Mouse (Mus musculus): ENCODE results near the gene Flt3l.
"Not testable (repeated sequence)": the region's sequence is repeated elsewhere in the genome, so short reads cannot be mapped to it uniquely, and the experiment has no call there.

The Flt3l gene

DNA sequence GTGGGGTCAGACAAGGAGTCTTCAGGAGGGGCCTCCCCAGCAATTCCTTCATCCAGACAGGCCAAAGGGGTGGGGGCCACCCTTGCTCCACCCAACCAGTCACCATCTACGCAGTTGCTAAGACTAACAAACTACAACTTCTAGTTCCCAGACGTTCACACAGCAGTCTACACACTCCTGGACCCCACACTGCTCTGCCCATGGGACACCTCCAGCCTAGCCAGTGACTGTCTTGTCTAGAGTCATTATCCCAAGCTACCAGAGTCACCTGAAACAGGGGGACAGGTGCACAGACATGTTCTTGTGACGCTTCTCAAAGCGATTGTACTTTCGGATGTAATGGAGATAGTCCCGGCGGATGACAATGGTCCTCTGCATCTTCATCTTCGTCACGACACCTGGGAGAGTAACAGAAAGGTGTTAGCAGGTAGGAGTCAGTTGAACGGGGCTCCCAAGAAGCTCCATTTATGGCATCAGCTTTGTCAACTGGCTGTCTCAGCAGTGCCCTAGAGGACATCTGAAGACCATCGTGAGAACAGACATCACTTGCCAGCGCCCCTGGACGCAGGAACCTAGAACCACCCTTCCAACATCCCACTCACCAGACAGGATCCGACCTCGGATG lies 13.6 kb downstream of the Flt3l start:
- DNase-seq: no peak

DNA sequence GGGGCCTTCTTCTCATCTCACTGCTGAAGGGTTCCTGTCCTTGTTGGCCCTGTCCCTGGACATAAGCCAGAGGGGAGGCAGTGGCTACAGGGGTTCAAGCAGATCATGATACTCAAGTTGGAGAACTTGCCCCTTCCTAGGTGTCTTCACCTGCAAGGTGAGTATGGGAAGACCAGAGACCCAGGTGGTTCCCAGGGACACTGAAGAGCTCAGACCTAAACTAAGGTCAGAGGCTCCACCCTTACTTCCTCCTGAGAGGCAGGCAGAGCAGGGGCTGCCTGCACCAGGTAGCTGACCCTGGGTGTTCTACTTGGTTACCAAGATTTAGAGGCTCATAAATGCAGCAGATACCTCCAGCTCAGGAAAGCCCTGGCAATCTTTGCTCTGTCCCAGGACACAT lies 14.3 kb downstream of the Flt3l start:
- DNase-seq: no peak

DNA sequence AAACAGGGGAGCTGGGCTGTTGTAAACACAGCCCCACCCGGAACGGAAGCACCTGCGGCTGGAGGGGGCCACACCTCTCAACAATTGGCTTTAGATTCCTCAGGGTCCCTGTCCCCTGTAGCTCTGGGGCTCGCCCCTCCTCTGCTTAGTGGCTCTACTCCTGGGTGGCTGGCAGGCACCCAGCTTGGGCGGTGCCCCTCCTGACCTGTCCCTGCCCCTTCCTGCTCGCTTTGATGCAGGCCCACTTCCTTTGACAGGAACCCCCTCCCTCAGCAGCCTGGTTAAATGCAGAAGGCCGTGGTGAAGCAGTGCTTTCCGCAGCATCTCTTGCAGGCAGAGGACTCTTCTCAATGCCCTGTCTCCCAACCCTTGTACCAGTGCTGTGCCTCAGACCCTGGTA lies 14.8 kb downstream of the Flt3l start:
- DNase-seq: no peak

DNA sequence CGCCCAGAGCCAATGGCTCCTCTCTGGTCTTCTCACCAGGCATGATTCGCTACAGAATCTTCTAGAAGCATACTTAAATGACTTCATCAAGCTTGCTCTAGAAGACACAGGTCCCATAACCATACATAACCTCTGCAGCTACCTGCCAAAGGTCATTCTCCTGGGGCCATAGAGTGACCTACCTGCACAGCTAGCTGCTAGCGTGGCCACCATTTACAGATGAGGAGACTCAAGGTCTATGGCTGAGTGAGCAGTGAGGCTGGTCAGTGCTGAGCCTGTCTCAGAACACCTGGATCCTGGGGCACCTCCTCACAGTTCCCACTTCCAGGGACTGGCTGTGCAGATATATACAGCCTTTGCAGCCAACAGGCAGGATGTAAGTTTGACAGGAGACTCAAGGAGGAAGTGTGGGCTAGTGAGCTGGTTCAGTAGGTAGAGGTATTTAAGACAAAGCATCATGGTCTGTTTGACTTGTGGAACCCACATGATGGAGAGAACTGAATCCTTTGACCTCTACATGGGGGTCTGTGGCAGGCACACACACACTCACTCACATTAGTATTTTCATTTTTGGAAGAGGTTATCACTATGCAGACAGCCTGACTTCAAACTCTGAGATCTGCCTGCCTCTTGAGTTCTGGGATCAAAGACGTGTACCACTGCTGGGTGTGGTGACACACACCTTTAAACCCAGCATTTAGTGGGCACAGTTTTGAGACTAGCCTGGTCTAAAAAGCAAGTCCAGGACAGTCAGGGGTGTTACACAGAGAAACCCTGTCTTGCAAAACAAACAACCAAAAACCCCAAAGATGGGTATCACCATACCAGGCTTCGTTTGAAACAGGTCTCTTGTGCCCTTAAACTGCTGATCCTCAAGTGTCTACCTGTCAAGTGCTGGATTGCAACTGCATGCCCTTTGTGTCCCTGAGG lies 16.2 kb downstream of the Flt3l start:
- DNase-seq: no peak

DNA sequence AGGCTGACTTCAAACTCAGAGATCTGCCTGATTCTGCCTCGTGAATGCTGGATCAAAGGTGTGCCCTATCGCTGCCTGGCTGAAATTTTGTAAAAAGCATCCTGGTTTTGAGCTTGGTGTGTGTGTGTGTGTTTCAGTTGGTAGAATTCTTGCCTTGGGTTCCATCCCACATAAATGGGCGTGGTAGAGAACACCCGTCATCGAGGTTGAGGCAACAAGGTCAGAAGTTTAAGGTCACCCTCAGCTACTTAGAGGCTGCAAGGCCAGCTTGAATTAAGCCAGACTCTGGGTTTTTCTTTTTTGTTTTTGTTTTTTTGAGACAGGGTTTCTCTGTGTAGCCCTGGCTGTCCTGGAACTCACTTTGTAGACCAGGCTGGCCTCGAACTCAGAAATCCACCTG lies 17.9 kb downstream of the Flt3l start:
- no peak for DNase-seq

DNA sequence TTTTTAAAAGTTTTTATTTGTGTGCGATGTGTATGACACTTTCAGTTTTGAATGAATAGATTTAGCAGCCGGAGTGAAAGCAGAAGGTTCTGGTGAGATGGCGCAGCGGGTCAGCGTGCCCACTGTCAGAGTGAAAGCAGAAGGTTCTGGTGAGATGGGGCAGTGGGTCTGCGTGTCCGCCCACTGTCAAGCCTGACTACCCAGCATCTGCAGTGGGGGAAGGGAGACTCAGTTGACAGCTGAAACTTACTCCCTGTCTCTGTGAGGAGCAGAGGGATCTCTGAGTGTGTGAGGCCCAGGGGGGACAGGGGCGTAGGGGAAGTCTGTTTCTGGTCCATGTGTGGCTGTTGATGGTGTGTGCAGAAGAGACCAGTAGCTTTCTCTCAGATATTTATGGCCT lies 18.7 kb downstream of the Flt3l start:
- DNase-seq: no peak

DNA sequence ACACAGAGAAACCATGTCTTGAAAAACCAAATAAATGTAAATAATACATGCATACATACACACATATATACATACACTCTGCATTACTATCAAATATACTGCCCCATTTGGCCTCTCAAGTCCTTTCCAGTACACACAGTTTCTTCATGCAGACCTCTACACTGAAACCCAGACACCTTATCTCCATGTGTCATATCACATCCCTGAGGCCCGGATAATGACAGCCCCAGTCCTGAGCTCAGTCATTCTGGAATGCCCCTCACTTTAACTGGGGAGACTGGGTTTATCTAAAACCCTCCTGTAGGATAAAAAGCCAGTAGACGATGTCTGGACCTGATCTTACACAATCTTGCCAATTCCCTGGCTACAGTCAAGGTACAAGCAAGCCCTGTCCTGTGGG lies 22.8 kb downstream of the Flt3l start:
- no peak for DNase-seq

DNA sequence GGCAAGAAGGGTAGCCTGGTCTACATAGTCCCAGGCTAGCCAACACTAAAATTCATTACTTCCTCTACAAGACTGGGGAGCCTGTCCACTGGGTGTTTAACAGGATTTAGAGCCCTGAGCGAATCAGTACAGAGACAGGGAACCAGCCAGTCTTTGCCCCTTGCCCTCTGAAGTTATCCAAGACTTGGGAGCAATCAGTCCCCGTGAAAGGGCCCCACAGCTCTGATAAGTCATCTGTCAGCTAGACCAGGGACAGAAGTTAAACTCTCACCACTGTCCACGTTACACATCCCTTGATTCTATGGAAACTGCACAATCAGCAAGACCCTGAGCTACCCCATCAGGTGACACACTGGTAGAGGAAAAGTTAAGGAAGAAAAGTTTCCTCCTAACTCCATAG lies 23.7 kb downstream of the Flt3l start:
- no peak for DNase-seq

DNA sequence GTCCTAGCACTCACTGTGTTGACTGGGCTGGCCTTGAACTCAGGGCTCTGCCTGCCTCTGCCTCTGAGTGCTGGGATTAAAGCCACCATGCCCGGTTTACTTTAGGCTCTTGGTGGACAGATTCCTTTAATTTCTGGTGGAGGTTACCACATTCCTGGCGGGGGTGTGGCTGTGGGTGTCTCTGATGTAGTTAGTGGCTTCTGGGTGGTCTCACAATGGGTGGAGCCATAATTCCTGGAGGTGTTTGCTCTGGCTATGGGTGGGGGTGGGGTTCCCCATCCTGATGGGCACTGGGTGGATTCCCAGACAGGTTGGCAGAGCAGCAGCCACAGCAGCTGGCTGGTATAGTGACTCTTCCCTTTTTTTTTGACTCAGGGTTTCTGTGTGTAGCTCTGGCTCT lies 24.3 kb downstream of the Flt3l start:
- DNase-seq: no peak

DNA sequence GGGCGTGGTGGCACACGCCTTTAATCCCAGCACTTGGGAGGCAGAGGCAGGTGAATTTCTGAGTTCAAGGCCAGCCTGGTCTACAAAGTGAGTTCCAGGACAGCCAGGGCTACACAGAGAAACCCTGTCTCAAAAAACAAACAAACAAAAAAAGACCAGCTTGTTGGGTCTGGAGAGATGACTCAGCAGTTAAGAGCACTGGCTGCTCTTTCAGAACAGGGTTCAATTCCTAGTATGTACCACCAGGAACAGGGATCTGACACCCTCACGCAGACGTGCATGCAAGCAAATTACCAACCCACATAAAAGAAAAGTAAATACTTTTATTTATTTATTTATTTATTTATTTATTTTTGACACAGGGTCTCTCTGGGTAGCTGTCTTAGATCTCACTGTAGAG lies 26.1 kb downstream of the Flt3l start:
- DNase-seq: not testable (repeated sequence)

DNA sequence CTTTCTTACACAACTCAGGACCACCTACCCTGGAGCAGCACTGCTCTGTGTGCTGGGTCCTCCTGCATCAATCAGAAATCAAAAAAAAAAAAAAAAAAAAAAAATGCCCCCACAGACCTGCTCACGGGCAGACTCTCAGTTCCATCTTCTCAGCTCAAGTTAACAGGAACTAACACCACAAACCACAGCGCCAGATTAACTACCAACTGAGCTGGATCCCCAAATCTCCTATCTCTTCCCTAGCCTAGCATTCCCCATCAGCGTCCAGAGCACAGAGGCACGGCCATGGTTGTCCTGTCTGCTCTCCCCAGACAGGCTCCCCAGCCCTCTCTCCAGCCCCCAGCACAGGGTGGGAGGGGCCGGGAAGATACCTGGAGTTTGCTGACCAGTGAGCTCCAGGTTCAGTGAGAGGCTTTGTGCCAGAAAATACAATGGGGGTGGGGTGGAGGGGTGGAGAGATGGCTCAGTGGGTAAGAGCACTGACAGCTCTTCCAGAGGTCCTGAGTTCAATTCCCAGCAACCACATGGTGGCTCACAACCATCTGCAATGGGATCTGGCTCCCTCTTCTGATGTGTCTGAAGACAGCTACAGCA lies 29.1 kb downstream of the Flt3l start:
- DNase-seq: no peak

DNA sequence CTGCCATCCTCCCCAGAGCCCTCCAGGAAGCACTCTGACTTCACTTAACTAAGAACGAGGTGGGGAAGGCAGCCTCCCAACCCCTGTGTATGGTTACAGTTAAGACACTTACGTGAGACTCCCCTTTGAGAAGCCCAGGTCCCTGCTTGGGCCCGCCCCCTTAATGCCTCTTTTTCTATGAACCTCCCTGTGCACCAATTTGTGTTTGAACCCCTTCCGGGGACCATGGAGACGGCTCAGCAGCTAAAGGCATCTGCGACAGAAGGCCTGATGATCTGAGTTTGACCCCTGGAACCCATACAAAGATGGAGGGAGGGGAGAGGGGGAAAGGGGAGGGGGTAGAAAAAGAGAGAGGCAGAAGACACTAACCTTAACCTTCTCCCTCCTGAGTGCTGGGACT lies 29.8 kb downstream of the Flt3l start:
- no peak for DNase-seq

DNA sequence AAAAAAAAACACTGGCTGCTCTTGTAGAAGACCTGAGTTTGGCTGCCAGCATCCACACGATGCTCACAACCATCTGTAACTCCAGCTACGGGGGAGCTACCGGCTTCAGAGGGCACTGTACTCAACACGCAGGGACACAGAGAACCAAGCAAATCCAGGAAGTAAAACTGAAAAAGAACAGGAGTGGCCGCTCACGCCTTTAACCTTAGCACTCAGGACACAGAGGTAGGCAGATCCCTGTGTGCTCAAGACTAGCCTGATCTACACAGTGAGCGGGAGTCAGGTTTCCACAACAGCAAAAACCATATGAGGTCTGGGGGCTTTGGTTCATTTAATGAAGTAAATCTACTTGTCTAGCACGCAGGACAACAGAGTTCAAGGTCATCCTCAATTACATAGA lies 30.7 kb downstream of the Flt3l start:
- no peak for DNase-seq

DNA sequence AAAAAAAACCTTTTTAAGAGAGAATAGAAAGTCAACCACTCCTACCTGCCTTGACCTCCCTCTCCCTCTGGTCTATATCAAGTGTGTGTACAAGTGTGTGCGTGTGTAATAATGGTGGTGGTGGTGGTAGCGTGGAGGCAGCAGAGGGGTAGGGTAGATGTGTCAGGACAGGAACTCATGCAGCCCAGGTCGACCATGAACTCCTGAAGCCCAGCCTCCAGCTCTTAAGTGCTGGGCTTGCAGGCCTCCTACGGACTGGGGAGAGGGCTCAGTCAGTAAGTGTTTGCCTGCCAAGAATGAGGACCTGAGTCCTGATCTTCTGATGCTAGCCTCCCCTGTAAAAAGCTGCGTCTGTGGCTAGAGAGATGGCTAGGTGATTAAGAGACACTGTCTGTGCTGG lies 31.3 kb downstream of the Flt3l start:
- DNase-seq: no peak

DNA sequence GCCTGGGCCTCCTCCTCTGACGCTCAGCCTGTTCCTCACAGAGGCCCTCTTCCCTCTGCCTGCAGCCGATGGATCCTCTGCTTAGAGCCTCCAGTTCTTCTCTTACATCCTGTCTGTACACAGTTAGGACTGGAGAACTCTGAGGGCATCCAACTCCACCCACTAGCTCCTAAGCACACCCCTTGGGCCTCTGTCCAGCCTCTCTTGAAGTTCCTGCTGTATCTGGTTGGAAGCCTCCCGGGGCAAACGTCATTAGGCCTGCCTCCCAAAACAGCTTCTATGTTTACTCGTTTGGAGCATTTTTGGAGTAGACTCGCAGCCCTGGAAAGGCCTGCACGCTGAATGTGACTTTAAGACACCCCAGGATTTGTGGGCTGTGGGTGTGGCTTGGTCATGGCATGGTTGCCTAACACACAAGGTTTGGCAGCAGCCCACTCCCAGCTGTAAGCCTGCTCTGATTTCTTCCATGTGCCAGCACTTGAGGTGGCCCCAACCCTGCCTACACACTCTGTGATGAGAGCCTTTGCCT lies 32.5 kb downstream of the Flt3l start, which contains the start of gene Fcgrt:
Fcgrt (minus strand) TSS at position 200 of the 529 bp plus-strand sequence.
- DNase-seq: peak; percentile 96 to 98

DNA sequence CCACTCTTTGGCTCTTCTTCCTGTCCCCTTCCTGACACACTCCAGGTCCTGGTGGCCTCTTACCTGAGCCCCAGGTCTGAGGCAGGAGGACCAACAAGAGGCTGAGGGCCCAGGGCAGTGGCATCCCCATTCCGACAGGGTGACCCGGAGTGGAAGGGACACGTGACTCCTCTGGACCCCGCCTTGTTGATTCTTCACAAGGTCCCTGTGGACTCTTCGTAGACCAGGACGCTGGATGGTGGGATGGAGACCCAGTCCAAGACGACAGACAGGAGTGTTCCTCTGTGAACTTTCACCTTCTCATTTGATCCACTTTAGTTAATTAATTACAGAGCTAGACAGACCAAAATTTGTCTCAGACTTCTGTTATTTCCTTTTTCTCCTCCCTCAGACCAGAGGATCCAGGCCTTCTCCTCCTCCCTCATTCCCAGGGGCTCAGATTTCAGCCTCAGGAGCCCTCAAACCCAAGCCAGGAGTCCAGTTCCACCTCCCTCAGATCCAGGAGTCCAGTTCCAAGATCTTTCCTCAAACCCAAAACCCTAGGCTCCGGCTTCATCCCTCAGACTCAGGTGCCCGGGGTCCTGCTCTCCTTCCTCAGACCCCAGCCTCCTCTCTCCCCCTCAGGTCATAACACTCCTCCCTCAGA lies 33.2 kb downstream of the Flt3l start:
- peak; percentile 54 to 64 for DNase-seq

DNA sequence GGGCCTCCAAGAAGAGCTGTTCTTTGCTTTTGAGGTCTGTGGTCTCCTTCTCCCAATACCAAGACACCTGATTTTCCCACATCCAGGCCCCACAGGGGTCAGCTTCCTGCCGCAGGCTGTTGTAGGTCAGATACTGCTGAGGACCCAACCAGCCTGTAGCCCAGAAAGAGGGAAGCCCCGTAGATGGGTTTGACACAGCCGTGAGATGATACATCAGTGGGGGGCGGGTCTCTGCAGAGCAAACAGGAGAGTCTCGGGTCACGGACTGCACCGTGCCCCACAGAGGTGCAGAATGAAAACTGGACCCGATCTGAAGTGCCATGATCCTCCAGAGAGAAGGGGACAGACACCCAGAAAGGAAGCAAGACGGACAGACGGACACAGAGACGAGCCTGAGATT lies 33.8 kb downstream of the Flt3l start:
- no peak for DNase-seq

DNA sequence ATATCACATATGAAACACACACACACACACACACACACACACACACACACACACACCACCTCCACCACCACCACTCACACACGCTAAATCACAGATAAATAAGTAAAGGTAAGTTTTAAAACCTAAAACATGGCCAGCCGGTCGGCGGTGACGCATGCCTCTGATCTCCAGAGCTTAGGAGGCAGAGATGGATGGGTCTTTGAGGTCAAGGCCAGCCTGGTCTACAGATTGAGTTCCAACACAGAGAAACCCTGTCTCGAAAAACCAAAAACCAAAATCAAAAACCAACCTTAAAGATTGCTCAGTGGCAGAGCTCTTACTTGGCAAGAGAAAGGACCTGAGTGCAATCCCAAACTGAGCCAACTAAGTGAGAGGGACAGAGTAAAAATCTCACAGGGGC lies 36.2 kb downstream of the Flt3l start:
- no peak for DNase-seq

DNA sequence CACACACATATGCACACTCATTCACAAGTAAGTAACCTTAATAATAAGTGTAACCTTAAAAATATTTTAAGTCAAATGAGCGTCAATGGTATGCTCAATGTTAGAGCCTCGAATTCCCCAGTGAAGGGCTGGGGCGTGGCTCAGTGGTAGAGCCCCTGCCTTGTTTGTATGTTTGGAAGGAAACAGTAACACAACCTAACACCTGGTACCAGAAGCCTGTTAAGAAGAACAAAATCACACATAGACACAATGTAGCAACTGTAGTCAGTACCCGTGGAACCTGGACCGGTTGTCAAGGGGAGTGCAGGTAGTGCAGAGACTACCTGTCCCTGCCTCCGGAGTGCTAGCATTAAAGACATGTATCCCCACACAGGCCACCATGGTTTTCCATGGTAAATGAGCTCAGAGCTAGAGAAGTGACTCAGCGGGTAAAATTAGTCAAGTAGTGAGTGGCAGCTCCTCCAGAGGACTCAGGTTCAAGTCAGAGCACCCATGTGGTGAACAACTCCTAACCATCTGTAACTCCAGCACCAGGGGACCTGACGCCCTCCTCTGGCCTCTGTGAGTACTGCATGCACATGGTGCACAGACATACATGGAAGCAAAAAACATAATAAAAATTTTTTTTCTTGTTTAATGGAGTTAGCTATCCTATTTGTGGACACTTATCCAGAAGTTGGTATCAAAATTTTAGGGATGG lies 37.5 kb downstream of the Flt3l start:
- DNase-seq: no peak

DNA sequence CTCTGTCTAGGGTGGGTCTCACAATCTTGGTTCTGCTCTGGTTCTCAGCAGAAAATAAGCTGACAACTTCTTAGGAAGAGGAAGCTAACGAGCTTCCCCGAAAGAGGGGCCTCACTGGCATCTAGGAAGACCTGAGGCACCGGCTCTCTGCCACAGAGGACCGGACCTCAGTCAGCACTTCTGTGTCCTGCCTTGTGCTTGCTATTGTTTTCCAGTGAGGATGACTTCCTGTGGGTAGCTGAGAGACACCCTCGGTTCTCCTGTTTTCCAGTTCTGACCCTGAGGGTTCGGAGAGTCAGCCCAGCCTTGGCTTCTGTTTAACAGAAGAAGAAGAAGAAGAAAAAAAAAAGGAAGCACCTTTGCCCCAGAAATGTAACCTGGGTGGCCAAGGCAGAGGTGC lies 38.8 kb downstream of the Flt3l start:
- DNase-seq: peak in 1 of 2 experiments; percentile 31

DNA sequence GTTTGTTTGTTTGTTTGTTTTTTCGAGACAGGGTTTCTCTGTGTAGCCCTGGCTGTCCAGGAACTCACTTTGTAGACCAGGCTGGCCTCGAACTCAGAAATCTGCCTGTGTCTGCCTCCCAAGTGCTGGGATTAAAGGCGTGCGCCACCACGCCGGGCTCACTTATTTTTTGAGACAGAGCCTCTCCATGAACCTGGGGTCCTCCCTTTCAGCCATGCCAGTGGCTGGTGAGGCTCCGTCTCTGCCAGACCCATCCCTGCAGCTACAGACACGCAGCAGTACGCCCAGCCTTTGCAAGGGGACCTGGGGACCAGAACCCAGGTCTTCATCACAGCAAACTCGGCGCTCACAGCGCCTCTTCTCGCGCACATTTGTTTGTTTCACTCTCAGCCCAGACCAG lies 40.3 kb downstream of the Flt3l start:
- not testable (repeated sequence) for DNase-seq

DNA sequence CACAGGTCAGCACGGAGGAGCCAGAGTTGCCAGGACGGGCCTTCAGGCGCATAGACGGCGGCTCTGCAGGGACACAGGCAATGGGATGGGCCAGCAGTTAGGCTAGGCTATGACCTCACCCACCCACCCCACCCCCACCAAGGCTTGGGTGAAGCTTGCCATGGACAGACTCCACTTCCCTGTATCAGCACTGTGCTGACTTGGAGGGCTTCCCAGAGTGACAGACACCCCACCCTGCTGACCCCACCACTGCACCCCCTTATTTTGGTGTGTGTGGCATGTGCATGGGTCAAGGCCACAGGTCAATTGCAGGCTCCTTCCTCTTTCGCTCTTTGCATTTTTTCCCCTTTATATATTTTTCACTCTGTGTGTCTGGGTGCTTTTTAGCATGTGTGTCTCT lies 40.9 kb downstream of the Flt3l start:
- DNase-seq: no peak

DNA sequence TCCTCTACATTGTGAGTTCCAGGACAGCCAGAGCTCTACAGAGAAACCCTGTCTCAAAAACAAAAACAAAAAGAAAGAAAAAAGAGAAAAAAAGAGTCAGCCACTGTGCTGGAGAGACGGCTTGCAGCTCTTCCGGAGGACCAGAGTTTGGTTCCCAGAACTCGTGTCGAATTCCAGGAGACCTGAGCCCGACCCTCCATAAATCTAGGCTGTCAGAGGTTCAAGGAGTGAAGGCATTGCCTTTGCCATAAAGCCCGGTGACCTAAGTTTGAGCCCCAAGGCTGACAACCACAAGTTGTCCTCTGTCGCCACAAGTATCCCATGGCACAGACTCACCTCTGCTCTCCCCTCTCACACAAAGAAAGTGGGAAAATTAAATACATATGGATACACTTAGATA lies 42.1 kb downstream of the Flt3l start:
- DNase-seq: no peak
